ENCODE assay signal across 8 mouse cellular contexts in the genomic region with DNA sequence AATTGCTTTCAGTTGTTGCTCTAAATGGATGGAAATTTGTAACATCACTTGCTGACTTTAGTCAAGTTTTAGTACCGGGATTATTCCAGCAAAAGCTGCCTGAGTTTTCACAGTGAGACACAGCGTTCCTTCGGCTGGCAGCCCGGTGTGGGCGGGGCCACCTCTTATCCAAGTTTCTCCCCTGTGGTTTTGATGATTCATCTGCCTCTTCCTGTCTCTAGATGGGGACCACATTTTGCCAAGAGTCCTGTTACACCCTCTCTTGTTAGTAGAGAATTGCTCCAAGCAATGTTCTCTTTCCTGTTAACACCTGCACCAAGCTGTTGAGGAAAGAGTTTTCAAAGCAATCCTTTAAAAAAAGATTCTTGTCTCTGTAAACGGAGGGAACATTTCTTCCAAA.
A peak's percentile ranks its signal among the peaks of the same experiment; 100 is the strongest.
DNase-seq lines count a peak whose midpoint lies in the region; ATAC-seq and TF ChIP-seq lines count a peak whose summit lies in the region.

No protein-coding gene starts in this region.

- no peaks in the 10 kb centered on the region for H3K9me3 ChIP-seq in lung, embryonic 14.5 days (ENCODE audit: low read depth, low read length)

- DNase-seq in urinary bladder, postnatal 14 days (ENCODE audit: low spot score), result peak; percentile 88
- no peak for DNase-seq in urinary bladder, postnatal 10 days (ENCODE audit: low spot score)
- peak; percentile 34 to 46 for DNase-seq in cerebellum, adult 18-20 months
- DNase-seq in gastrocnemius, postnatal 10 days, result peak; percentile 75
- peak; percentile 82 for DNase-seq in kidney, postnatal 14 days
- peak; percentile 67 for DNase-seq in lung, embryonic 14.5 days
- peak; percentile 26 to 35 for DNase-seq in thymus, adult 18-20 months

- H3K4me1 ChIP-seq in lung, embryonic 14.5 days (ENCODE audit: insufficient read depth), result peaks cover 21% of the 10 kb centered on the region

- no peak overlapping the region for H3K4me3 ChIP-seq in lung, embryonic 14.5 days (ENCODE audit: low read depth, low read length)

- no peak for TF ChIP-seq CTCF in lung, embryonic 14.5 days (IDR thresholded peaks at IDR 0.05; ENCODE audit: low read depth)

- ATAC-seq in lung, embryonic 14.5 days (ENCODE audit: insufficient read depth), result 0 out of 2 replicates have a peak, but pooled peaks have one; percentile 44
- no peak for ATAC-seq in erythroblast, adult 5-6 weeks (replicated peaks; ENCODE audit: low FRiP score, poor library complexity, severe bottlenecking)

- no peaks in the 10 kb centered on the region for H3K27me3 ChIP-seq in lung, embryonic 14.5 days (ENCODE audit: insufficient read depth, low read length)

- H3K4me2 ChIP-seq in lung, embryonic 14.5 days, result no peak overlapping the region

- no peaks in the 10 kb centered on the region for H3K36me3 ChIP-seq in lung, embryonic 14.5 days (ENCODE audit: insufficient read depth)

- WGBS in lung, embryonic 14.5 days, result 14% methylated on average over 6 of the region's 6 CpGs

- H3K27ac ChIP-seq in lung, embryonic 14.5 days (ENCODE audit: low read depth), result no peak overlapping the region

- H3K9ac ChIP-seq in lung, embryonic 14.5 days, result no peak overlapping the region
